Mouse (Mus musculus): ENCODE measurements around the gene Lce1b.

DNA sequence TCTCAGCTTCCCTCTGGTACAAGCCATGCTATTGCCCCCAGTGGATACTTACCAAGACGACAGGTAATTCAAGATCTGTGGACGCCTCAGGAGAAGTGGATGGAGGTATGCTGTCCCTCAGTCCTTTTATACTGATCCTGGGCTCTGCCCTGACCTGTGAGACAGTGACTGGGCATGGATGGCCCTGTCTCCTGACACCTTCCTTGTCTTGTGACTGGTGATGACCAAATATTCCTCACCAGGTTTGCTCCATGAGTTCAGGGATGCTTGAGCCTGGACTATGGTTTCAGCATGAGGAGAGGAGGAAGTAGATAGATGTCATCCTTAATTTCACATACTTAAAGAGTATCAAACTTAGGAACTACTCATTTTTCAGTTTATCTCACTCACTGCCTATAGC, 30.4 kb upstream of the Lce1b start, which contains the start of gene Lce1d:
- TF ChIP-seq TCF12 (IDR thresholded peaks at IDR 0.05; ENCODE audit: low read depth, low read length): no peak
- TF ChIP-seq POLR2AphosphoS5 (IDR thresholded peaks at IDR 0.05; ENCODE audit: borderline replicate concordance, low read depth, low read length): no peak
